Mouse (Mus musculus) liver, embryonic 11.5 days (tissue): ENCODE measurements around the gene 4930415O20Rik. TPM values are rescaled to one million over a fixed set of nuclear protein-coding genes. Genes with fewer than 3 reads are reported as not detected.

ENCODE experiments used
- ATAC-seq: fragments of 200-750 bp; cut with Nextera tagmentation; replicated peaks from 2 replicates; pipeline ENCODE4 v1.8.0; 2017; ENCODE audit warnings: moderate number of reproducible peaks, mild to moderate bottlenecking, moderate TSS enrichment, moderate library complexity; ENCODE audit not compliant: low FRiP score
- DNase-seq: peaks from one replicate; pipeline ENCODE4 v3.0.0-alpha.2; 2017; ENCODE audit warnings: low spot score
- H3K27ac ChIP-seq: fragments of 300-500 bp; sonication (generic); 2 replicates; pipeline ENCODE4 v1.5.1; 2014; ENCODE audit warnings: mild to moderate bottlenecking, low read depth, low read length, control low read depth
- H3K27me3 ChIP-seq: fragments of 300-500 bp; sonication (generic); replicated peaks from 2 replicates; pipeline ENCODE4 v1.6.1; 2014; ENCODE audit warnings: low read length, mixed read lengths; ENCODE audit not compliant: control insufficient read depth, insufficient read depth
- H3K36me3 ChIP-seq: fragments of 300-500 bp; sonication (generic); 2 replicates; pipeline ENCODE4 v1.6.1; 2014; ENCODE audit warnings: mild to moderate bottlenecking, low read length, moderate library complexity, mixed read lengths; ENCODE audit not compliant: control insufficient read depth, insufficient read depth
- H3K4me1 ChIP-seq: fragments of 300-500 bp; sonication (generic); replicated peaks from 2 replicates; pipeline ENCODE4 v1.6.1; 2014; ENCODE audit warnings: low read length, mixed read lengths; ENCODE audit not compliant: control insufficient read depth, insufficient read depth
- H3K4me2 ChIP-seq: fragments of 300-500 bp; sonication (generic); 2 replicates; pipeline ENCODE4 v1.6.1; 2014; ENCODE audit warnings: mild to moderate bottlenecking, control low read depth, moderate library complexity
- H3K4me3 ChIP-seq: fragments of 300-500 bp; sonication (generic); 2 replicates; pipeline ENCODE4 v1.5.1; 2014; ENCODE audit warnings: low read depth, low read length, control low read depth
- H3K9ac ChIP-seq: fragments of 300-500 bp; sonication (generic); 2 replicates; pipeline ENCODE4 v1.6.1; 2014; ENCODE audit warnings: low read depth, low read length, control low read depth
- H3K9me3 ChIP-seq: fragments of 300-500 bp; sonication (generic); 2 replicates; pipeline ENCODE4 v1.6.1; 2016; ENCODE audit warnings: low read length, inconsistent platforms, mixed read lengths; ENCODE audit not compliant: control insufficient read depth
- WGBS: fragments of 180-500 bp; shearing (Covaris S2); extraction: QIAGEN DNeasy Blood & Tissue Kit; methylation state at CpG from one replicate; pipeline ENCODE4 v1.1.7; 2014; 5-methylcytosine and 5-hydroxymethylcytosine counted together
- polyA plus RNA-seq: library from polyadenylated mRNA; unstranded; fragments of >200 nt; fragmentation: Nextera tagmentation; extraction: Ambion mirVana; gene quantifications from 2 replicates; pipeline ENCODE4 v1.2.1, GENCODE M21; 2014

Gene 4930415O20Rik
- polyA plus RNA-seq, 1 experiment from 2014 or later, result 0.55 TPM

DNA sequence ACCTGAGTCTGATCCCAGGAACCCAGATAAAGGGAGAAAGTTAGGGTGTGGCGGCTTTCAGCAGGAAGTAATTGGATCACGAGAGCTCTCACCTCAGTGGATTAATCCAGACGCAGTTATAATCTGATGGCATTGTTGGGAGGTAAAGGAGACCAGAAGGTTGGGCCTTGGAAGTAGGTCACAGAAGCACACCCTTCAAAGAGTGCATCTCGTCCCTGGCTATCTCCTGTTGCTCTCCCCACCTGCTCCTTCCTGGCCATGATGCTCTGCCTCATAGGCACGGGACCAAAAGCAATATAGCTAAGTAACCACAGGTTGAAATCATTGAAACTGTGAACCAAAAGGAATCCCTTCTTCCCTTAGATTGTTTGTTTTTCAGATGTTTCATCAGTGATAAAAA, 13.6 kb upstream of the 4930415O20Rik start:
- Histone ChIP-seq H3K4me3 (no peak overlapping the region), H3K36me3 (peaks cover 35% of the 10 kb centered on the region), H3K9me3 (no peaks in the 10 kb centered on the region), H3K27ac (no peak overlapping the region), H3K9ac (no peak overlapping the region), H3K4me2 (no peak overlapping the region), H3K4me1 (no peaks in the 10 kb centered on the region), H3K27me3 (no peaks in the 10 kb centered on the region)
- 84% methylated on average over 5 of the region's 5 CpGs for WGBS
- DNase-seq, result no peak
- no peak for ATAC-seq

DNA sequence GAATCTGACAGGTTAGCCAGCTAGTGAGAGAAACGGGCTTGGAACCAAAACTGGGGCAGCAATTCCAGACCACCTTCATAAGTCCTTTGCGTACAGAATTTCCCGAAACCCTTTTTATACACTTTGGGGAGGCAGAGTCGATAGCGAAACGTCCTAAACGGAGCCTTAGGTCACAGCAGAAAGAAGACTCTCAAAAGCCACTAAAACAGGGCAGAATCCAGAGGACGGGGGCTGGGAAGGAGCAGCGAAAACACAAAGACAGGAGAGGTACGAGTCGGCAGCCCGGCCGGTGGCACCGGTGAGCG, 3.9 kb upstream of the 4930415O20Rik start:
- Histone ChIP-seq H3K36me3 (peaks cover 11% of the 10 kb centered on the region; the same call in 1 of the 2 replicates), H3K4me1 (peaks cover 17% of the 10 kb centered on the region), H3K27me3 (no peaks in the 10 kb centered on the region), H3K4me3 (peak overlapping the region; percentile 92), H3K4me2 (peak overlapping the region; percentile 72), H3K9ac (peak overlapping the region; percentile 94), H3K9me3 (no peaks in the 10 kb centered on the region), H3K27ac (peak overlapping the region; percentile 97)
- ATAC-seq (no peak), DNase-seq (no peak)
- WGBS, result under 1% methylated on average over 15 of the region's 15 CpGs

DNA sequence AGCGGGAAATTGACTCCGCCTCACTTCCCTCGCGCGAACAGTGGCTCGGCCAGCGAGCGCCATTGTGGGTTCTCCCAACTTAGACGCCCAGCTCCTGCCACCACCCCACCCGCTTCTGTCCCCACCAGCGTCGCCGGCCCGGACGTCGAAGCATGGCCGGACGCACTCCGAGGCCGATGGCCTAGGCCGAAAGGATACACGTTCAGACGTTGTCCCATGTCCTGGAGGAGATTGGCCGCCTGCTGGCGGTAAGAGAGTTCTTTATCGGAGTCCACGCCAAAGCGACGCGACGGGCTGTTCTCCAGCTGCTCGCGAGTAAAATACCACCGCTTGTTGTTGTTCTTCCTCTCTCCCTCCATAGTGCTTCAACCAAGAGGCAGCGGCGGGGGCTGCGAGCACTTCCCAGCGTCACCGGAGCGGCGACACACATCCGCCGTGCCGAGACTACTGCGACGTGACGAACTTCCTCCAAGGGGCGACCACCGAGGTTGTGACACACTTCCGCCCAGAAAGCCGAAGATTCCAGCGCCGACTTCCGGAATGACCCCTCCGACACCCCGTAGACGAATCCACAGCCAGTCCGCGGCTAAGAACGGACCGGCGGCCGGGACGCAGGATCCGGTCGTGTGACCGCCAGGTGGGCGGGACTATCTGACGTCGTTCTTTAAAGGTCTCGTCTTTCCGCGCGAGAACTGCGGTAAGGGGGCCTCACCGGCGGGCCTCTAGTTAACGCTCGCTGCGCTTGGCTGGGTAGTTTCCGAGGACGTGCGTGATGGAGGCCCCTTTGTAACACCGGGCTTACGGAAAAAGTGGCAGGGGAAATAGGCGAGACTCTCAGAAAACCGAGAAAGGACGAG, 3.3 kb upstream of the 4930415O20Rik start:
- Histone ChIP-seq H3K9ac (peak overlapping the region; percentile 94), H3K27ac (peak overlapping the region; percentile 97), H3K36me3 (peaks cover 10% of the 10 kb centered on the region; the same call in 1 of the 2 replicates), H3K4me1 (peaks cover 17% of the 10 kb centered on the region), H3K27me3 (no peaks in the 10 kb centered on the region), H3K4me3 (peak overlapping the region; percentile 92), H3K9me3 (no peaks in the 10 kb centered on the region), H3K4me2 (peak overlapping the region; percentile 75)
- ATAC-seq, result peak; percentile 95
- DNase-seq, result peak; percentile 100
- under 1% methylated on average over 88 of the region's 88 CpGs for WGBS

DNA sequence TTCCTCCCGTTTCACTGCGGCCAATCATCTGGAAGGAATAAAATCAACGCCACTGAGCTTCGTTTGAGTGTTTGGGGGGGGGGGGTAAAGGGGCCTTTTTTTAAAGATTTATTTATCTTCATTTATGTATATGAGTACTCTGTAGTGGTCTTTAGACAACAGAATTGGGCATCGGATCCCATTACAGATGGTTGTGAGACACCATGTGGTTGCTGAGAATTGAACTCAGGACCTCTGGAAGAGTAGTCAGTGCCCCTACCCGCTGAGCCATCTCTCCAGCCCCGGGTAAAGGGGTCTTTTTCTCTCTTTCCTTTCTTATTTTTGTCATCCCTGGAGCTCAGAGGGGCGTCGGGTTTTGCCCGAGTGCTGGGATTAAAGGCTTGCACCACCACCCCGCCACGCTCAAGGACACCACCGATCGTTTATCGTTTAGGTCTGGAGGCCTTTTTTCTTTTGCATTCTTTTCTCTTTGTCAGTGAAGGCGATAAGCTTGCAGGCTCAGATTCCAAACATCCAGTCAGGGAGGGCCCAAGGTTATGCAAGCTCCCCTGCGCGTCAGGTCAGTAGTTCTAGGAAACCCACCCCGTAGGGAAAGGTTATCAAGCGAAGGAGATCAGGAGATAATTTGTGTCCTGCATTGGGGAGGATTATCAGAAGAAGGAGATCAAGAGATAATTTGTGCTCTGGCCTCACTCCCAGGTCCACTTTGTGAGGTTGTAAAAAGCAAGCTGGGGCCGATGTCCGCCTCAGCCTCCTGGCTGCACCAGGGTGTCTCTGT, 2.4 kb upstream of the 4930415O20Rik start:
- no peak for DNase-seq
- Histone ChIP-seq H3K27me3 (no peaks in the 10 kb centered on the region), H3K4me1 (peaks cover 17% of the 10 kb centered on the region), H3K36me3 (peaks cover 4% of the 10 kb centered on the region; the same call in 1 of the 2 replicates), H3K9me3 (no peaks in the 10 kb centered on the region), H3K4me2 (peak overlapping the region; percentile 75), H3K4me3 (peak overlapping the region; percentile 81), H3K9ac (peak overlapping the region; percentile 90), H3K27ac (peak overlapping the region; percentile 94)
- ATAC-seq, result no peak
- 6% methylated on average over 22 of the region's 22 CpGs for WGBS

DNA sequence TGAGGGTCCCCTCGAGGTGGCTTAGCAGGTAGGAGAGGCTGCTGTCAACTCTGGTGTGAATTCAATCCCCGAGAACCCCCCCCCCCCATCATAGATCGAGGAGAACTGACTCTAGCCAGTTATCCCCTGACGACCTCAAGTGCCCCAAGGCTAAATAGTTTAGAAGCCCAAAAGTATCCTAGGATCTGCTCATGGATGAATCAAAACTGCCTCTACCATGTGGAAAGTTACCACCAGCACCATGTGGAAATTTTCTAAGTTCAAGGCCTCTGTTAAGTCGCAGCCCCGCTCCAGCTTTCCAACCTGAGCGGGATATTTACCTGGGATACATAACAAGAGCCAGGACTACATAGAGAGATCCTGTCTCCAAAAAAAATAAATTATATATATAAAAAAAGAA, 1.6 kb upstream of the 4930415O20Rik start:
- Histone ChIP-seq H3K9ac (peak overlapping the region; percentile 90), H3K4me1 (peaks cover 17% of the 10 kb centered on the region), H3K4me3 (peak overlapping the region; percentile 81), H3K4me2 (peak overlapping the region; percentile 75), H3K36me3 (peaks cover 2% of the 10 kb centered on the region; the same call in 1 of the 2 replicates), H3K9me3 (no peaks in the 10 kb centered on the region), H3K27me3 (no peaks in the 10 kb centered on the region), H3K27ac (0 out of 2 replicates have a peak overlapping the region, but pooled peaks have one; percentile 94)
- 64% methylated on average over 7 of the region's 7 CpGs for WGBS
- DNase-seq (no peak), ATAC-seq (no peak)

DNA sequence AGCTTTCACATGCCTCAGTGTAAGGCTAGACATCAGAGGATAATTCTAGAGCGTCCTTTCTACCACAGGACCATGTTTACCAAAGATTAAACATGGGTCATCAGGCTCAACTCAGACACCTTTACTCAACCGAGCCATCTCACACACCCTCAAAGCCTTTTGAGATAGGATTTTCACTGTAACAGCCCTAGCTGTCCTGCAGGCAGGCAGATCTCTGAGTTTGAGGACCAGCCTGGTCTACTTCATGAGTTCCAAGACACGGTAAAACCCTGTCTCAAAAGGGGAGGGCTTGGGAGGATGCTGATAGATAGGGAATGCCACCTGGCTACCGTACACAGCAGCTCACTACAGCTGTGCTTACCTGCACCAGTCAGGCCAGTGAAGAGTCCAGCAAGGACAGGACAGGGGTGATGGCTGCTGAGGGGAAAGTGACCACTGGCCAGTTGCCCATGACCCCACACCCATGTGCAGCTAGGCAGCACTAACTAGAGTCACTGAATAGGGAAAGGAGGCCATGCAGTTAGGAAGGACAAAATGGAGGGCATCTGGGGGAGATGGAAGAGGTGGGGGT, 924 bp upstream of the 4930415O20Rik start:
- ATAC-seq (no peak), DNase-seq (no peak)
- H3K4me2 ChIP-seq, result no peak overlapping the region
- H3K4me1 ChIP-seq, result peaks cover 17% of the 10 kb centered on the region
- no peak overlapping the region for H3K4me3 ChIP-seq
- H3K9me3 ChIP-seq, result no peaks in the 10 kb centered on the region
- H3K36me3 ChIP-seq, result no peaks in the 10 kb centered on the region
- no peak overlapping the region for H3K27ac ChIP-seq
- H3K9ac ChIP-seq, result no peak overlapping the region
- WGBS, result 80% methylated on average over 4 of the region's 4 CpGs
- no peaks in the 10 kb centered on the region for H3K27me3 ChIP-seq

DNA sequence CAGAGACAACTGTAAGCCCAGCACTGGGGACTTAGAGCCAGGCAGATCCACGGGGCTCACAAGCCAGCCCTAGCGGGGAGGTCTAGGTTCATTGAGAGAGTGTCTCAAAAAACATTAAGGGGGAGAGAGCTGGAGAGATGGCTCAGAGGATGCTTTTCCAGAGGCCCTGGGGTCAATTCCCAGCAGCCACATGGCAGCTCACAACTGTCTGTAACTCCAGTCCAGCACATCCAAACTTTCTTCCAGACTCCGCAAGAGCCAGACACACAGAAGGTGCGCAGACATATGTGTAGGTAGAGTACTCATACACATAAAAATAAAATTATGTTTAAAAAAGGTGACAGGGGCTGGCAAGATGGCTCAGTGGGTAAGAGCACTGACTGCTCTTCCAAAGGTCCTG, 2.5 kb downstream of the 4930415O20Rik start:
- WGBS, result 77% methylated on average over 4 of the region's 4 CpGs
- H3K4me3 ChIP-seq, result no peak overlapping the region

DNA sequence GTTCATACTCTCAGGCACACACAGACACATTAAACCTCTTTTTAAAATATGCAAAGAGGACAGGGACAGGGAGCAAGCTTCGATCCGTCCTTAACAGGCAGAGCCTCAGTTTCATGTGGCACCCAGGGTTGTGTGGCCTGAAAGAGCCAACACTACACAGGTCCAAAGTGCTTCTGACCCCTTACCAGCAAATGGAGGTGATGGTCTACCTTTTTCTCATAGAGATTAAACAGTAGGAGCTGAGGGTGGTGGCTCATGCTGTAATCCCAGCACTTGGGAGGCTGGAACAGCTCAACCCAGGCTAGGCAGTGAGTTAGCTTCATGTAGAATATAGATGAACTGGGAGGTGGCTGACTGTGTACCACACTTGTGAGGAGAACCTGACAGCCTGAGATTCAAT, 8.5 kb downstream of the 4930415O20Rik start:
- Histone ChIP-seq H3K27me3 (no peaks in the 10 kb centered on the region; the same call in 1 of the 2 replicates), H3K36me3 (no peaks in the 10 kb centered on the region), H3K9me3 (no peaks in the 10 kb centered on the region), H3K4me3 (no peak overlapping the region), H3K27ac (no peak overlapping the region), H3K4me1 (no peaks in the 10 kb centered on the region), H3K4me2 (no peak overlapping the region), H3K9ac (no peak overlapping the region)
- WGBS, result 88% methylated on average over 2 of the region's 2 CpGs
- no peak for ATAC-seq
- no peak for DNase-seq

More for the DNA sequence above, 2.5 kb downstream of the 4930415O20Rik start:
- Histone ChIP-seq H3K4me1 (peaks cover 4% of the 10 kb centered on the region; the same call in 1 of the 2 replicates), H3K9ac (no peak overlapping the region), H3K27ac (no peak overlapping the region), H3K27me3 (no peaks in the 10 kb centered on the region; the same call in 1 of the 2 replicates), H3K9me3 (no peaks in the 10 kb centered on the region), H3K4me2 (no peak overlapping the region), H3K36me3 (no peaks in the 10 kb centered on the region)
- ATAC-seq, result no peak
- no peak for DNase-seq
